Mouse (Mus musculus): ENCODE measurements around the gene Map1lc3b. TPM values are rescaled to one million over a fixed set of nuclear protein-coding genes. Genes with fewer than 3 reads are reported as not detected.

Gene Map1lc3b
- polyA plus RNA-seq, 1 experiment = 186 TPM

DNA sequence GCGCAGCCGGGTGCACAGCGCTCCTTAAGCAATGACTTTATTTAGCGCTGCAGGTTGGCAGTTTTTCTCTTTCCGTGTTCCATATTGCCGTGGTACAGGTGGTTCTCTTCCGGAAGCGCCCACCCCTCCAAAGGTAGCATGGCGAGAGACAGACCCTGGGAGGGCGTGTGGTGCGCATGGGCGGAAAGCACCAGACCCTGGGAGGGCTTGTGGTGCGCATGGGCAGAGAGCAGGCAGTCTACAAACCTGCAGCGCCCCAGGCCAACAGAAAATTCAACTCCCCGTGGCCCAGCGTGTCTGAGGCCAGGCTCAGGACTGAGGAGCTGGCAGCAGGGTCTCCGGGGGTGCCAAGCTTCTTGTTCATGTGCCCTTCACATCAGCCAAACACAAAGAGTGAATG, 19.4 kb upstream of the Map1lc3b start:
- Histone ChIP-seq H3K4me3 (no peak overlapping the region), H3K4me2 (ENCODE audit: low read depth) (no peak overlapping the region)

DNA sequence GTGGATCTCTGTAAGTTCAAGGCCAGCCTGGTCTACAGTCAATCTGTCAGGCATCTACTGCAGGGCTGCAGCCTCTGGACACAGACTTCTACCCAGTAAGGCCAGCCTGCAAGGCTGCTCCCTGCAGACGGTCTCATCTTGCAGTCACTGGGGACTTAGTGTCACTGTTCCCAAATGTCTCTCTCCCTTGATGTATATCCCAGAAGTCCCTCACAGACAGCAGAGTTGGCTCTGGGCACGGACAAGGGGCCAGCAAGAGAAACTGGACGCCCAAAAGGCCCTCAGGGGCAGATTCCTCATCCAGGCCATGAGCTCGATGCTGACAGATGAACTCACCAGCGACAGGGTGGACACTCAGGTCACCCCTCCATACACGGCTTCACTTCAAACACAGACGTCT, 18.0 kb upstream of the Map1lc3b start:
- no peak overlapping the region for H3ac ChIP-seq (ENCODE audit: control insufficient read depth, insufficient read length)
- TF ChIP-seq REST (IDR thresholded peaks at IDR 0.05; ENCODE audit: insufficient read depth, insufficient read length) (no peak), E2F4 (IDR thresholded peaks at IDR 0.05; ENCODE audit: insufficient read depth) (no peak), TCF12 (IDR thresholded peaks at IDR 0.05; ENCODE audit: insufficient read depth, poor library complexity, severe bottlenecking) (no peak), MAX (IDR thresholded peaks at IDR 0.05; ENCODE audit: low read depth) (no peak), MYOG (IDR thresholded peaks at IDR 0.05; ENCODE audit: control insufficient read depth in 1 of 3, insufficient read depth in 1 of 3, insufficient read length in 2 of 3, low read depth in 2 of 3) (no peak), CEBPB (IDR thresholded peaks at IDR 0.05; ENCODE audit: insufficient read depth, poor library complexity, severe bottlenecking) (no peak), USF1 (IDR thresholded peaks at IDR 0.05; ENCODE audit: low read depth) (no peak), SRF (IDR thresholded peaks at IDR 0.05; ENCODE audit: control insufficient read depth, insufficient read length, low read depth) (no peak), POLR2A (IDR thresholded peaks at IDR 0.05; ENCODE audit: insufficient read length, low read depth) (no peak), TCF3 (IDR thresholded peaks at IDR 0.05; ENCODE audit: insufficient read length, low read depth) (no peak), MYOD1 (IDR thresholded peaks at IDR 0.05; ENCODE audit: control insufficient read depth in 1 of 3, insufficient read length in 2 of 3, low read depth in 2 of 3) (no peak), POLR2AphosphoS2 (IDR thresholded peaks at IDR 0.05; ENCODE audit: insufficient read length, low read depth) (no peak)
- peaks cover 30% of the 10 kb centered on the region for H3K79me2 ChIP-seq (ENCODE audit: control insufficient read depth, insufficient read depth)
- no peaks in the 10 kb centered on the region for H3K36me3 ChIP-seq (ENCODE audit: control insufficient read depth, insufficient read depth)
- no peak overlapping the region for H3K4me3 ChIP-seq
- H3K4me2 ChIP-seq (ENCODE audit: low read depth) = no peak overlapping the region
- H3K27me3 ChIP-seq (ENCODE audit: control insufficient read depth, insufficient read depth, insufficient read length) = no peaks in the 10 kb centered on the region

More for the DNA sequence above, 19.4 kb upstream of the Map1lc3b start:
- Histone ChIP-seq H3ac (ENCODE audit: control insufficient read depth, insufficient read length) (no peak overlapping the region), H3K79me2 (ENCODE audit: control insufficient read depth, insufficient read depth) (peaks cover 19% of the 10 kb centered on the region), H3K27me3 (ENCODE audit: control insufficient read depth, insufficient read depth, insufficient read length) (no peaks in the 10 kb centered on the region), H3K36me3 (ENCODE audit: control insufficient read depth, insufficient read depth) (no peaks in the 10 kb centered on the region)
- TF ChIP-seq TCF3 (IDR thresholded peaks at IDR 0.05; ENCODE audit: insufficient read length, low read depth) = no peak

DNA sequence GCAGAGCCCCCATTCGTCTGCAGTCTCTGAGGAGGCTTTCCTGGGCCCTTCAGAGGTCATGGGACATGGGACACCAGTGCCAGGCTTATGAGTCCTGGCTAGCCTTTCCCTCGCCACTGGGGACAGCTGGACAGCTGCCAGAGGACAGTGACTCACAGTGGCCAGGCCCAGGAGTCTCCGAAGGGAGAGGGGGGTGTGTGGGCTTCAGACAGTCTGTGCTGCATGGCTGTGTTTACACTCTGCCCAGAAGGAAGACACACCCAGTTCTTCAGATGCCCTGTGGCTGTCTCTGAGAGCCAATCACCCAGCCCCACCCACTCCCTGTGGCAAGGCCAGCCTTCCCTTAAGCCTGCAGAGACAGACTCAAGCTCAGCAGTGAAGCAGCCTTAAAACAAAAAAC, 16.9 kb upstream of the Map1lc3b start:
- no peak overlapping the region for H3K4me3 ChIP-seq
- TF ChIP-seq CEBPB (IDR thresholded peaks at IDR 0.05; ENCODE audit: insufficient read depth, poor library complexity, severe bottlenecking) = no peak
- peak; percentile 1 for TF ChIP-seq TCF12 (IDR thresholded peaks at IDR 0.05; ENCODE audit: insufficient read depth, poor library complexity, severe bottlenecking)
- no peak for TF ChIP-seq REST (IDR thresholded peaks at IDR 0.05; ENCODE audit: insufficient read depth, insufficient read length)
- TF ChIP-seq USF1 (IDR thresholded peaks at IDR 0.05; ENCODE audit: low read depth) = no peak
- no peak for TF ChIP-seq POLR2AphosphoS2 (IDR thresholded peaks at IDR 0.05; ENCODE audit: insufficient read length, low read depth)
- TF ChIP-seq MAX (IDR thresholded peaks at IDR 0.05; ENCODE audit: low read depth) = peak; percentile 53
- peak in 1 of 3 experiments; percentile 63 for TF ChIP-seq MYOG (IDR thresholded peaks at IDR 0.05; ENCODE audit: control insufficient read depth in 1 of 3, insufficient read depth in 1 of 3, insufficient read length in 2 of 3, low read depth in 2 of 3)
- peak in 2 of 3 experiments; percentile 16 to 36 for TF ChIP-seq MYOD1 (IDR thresholded peaks at IDR 0.05; ENCODE audit: control insufficient read depth in 1 of 3, insufficient read length in 2 of 3, low read depth in 2 of 3)
- TF ChIP-seq E2F4 (IDR thresholded peaks at IDR 0.05; ENCODE audit: insufficient read depth) = no peak
- H3K27me3 ChIP-seq (ENCODE audit: control insufficient read depth, insufficient read depth, insufficient read length) = no peaks in the 10 kb centered on the region
- H3K36me3 ChIP-seq (ENCODE audit: control insufficient read depth, insufficient read depth) = no peaks in the 10 kb centered on the region
- H3ac ChIP-seq (ENCODE audit: control insufficient read depth, insufficient read length) = no peak overlapping the region
- peak overlapping the region; percentile 42 for H3K4me2 ChIP-seq (ENCODE audit: low read depth)
- H3K79me2 ChIP-seq (ENCODE audit: control insufficient read depth, insufficient read depth) = peaks cover 34% of the 10 kb centered on the region

DNA sequence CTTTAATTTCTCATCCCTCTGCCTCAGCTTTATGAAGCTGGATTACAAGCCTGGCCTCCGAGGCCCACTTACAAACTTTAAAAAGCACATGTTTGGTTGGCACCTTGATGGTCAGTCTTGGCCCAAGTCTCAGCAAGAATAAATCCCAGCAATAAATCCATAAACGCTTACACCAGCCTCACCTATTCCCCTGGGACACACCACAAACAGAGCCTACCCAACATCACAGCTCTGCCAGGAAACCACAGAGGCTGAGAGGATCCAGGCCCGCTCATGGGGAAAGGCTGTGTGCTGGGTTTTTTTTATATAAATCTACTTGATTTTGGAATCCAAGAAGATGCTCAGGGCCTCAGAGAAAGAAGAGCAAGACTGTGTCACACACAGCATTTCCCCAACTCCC, 14.5 kb upstream of the Map1lc3b start:
- peak overlapping the region; percentile 43 for H3K4me2 ChIP-seq (ENCODE audit: low read depth)
- peaks cover 34% of the 10 kb centered on the region for H3K79me2 ChIP-seq (ENCODE audit: control insufficient read depth, insufficient read depth)
- TF ChIP-seq CEBPB (IDR thresholded peaks at IDR 0.05; ENCODE audit: insufficient read depth, poor library complexity, severe bottlenecking) = no peak
- no peak for TF ChIP-seq MYOD1 (IDR thresholded peaks at IDR 0.05; ENCODE audit: control insufficient read depth in 1 of 3, insufficient read length in 2 of 3, low read depth in 2 of 3)
- no peak for TF ChIP-seq REST (IDR thresholded peaks at IDR 0.05; ENCODE audit: insufficient read depth, insufficient read length)
- TF ChIP-seq E2F4 (IDR thresholded peaks at IDR 0.05; ENCODE audit: insufficient read depth) = no peak
- TF ChIP-seq MAX (IDR thresholded peaks at IDR 0.05; ENCODE audit: low read depth) = no peak
- TF ChIP-seq SRF (IDR thresholded peaks at IDR 0.05; ENCODE audit: control insufficient read depth, insufficient read length, low read depth) = no peak
- TF ChIP-seq TCF12 (IDR thresholded peaks at IDR 0.05; ENCODE audit: insufficient read depth, poor library complexity, severe bottlenecking) = no peak
- no peak for TF ChIP-seq POLR2AphosphoS2 (IDR thresholded peaks at IDR 0.05; ENCODE audit: insufficient read length, low read depth)
- no peak for TF ChIP-seq POLR2A (IDR thresholded peaks at IDR 0.05; ENCODE audit: insufficient read length, low read depth)
- H3K4me3 ChIP-seq = no peak overlapping the region
- no peaks in the 10 kb centered on the region for H3K36me3 ChIP-seq (ENCODE audit: control insufficient read depth, insufficient read depth)
- no peak overlapping the region for H3ac ChIP-seq (ENCODE audit: control insufficient read depth, insufficient read length)
- H3K27me3 ChIP-seq (ENCODE audit: control insufficient read depth, insufficient read depth, insufficient read length) = no peaks in the 10 kb centered on the region

DNA sequence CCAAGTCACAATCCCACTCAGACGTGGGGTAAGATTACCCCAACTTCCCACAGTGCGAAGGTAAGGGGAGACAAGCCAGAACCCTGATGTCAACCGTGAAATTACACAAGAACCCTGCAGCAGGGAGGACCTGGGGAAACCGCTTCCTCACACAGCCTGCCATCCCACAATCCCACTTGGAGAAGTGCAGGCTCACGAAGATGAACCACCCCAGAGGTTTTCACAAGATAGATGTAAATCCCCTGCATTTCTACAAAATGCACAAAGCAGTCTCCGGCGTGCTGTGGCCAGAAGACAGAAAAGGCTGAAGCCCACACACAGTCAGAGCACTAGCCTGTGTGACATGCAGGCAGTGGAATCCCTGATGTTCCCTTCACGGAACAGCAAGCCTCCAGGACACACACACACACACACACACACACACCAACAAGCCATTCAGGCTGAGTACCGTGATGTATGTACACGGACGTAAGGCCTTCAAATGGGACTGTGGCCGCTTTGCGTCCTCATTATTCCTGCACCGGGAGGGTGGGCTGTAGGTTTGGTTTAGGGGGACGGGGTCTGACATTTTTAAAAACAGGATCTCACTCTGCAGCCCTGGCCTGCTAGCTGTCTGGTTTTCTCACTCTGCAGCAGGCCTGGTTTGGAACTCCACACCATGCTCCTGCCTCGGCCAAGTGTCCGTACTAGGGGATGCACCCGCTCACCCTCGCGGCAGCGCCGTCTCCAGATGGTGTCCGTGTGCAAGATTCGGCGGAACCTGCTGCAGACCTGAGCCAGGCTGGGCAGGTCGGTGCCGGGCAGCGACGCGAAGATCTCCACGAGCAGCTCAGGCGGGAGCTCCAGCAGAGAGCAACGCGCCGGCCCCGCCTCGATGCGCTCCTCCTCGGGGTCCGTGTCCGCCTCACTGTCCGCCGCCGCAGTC, 12.1 kb upstream of the Map1lc3b start:
- peak overlapping the region; percentile 52 for H3K4me3 ChIP-seq
- H3K27me3 ChIP-seq (ENCODE audit: control insufficient read depth, insufficient read depth, insufficient read length) = no peaks in the 10 kb centered on the region
- TF ChIP-seq E2F4 (IDR thresholded peaks at IDR 0.05; ENCODE audit: insufficient read depth) (no peak), MYOG (IDR thresholded peaks at IDR 0.05; ENCODE audit: control insufficient read depth in 1 of 3, insufficient read depth in 1 of 3, insufficient read length in 2 of 3, low read depth in 2 of 3) (no peak), REST (IDR thresholded peaks at IDR 0.05; ENCODE audit: insufficient read depth, insufficient read length) (no peak), USF1 (IDR thresholded peaks at IDR 0.05; ENCODE audit: low read depth) (no peak), CEBPB (IDR thresholded peaks at IDR 0.05; ENCODE audit: insufficient read depth, poor library complexity, severe bottlenecking) (no peak), POLR2AphosphoS2 (IDR thresholded peaks at IDR 0.05; ENCODE audit: insufficient read length, low read depth) (no peak), TCF12 (IDR thresholded peaks at IDR 0.05; ENCODE audit: insufficient read depth, poor library complexity, severe bottlenecking) (no peak), MAX (IDR thresholded peaks at IDR 0.05; ENCODE audit: low read depth) (no peak), POLR2A (IDR thresholded peaks at IDR 0.05; ENCODE audit: insufficient read length, low read depth) (no peak), MYOD1 (IDR thresholded peaks at IDR 0.05; ENCODE audit: control insufficient read depth in 1 of 3, insufficient read length in 2 of 3, low read depth in 2 of 3) (no peak), TCF3 (IDR thresholded peaks at IDR 0.05; ENCODE audit: insufficient read length, low read depth) (no peak), SRF (IDR thresholded peaks at IDR 0.05; ENCODE audit: control insufficient read depth, insufficient read length, low read depth) (no peak)
- H3ac ChIP-seq (ENCODE audit: control insufficient read depth, insufficient read length) = peak overlapping the region; percentile 27
- H3K79me2 ChIP-seq (ENCODE audit: control insufficient read depth, insufficient read depth) = peaks cover 34% of the 10 kb centered on the region
- H3K36me3 ChIP-seq (ENCODE audit: control insufficient read depth, insufficient read depth) = no peaks in the 10 kb centered on the region
- peak overlapping the region; percentile 98 for H3K4me2 ChIP-seq (ENCODE audit: low read depth)
